Mouse (Mus musculus): ENCODE results near the gene Taf9.

GRCm38 (mm10) chr13:100651439-100652186 lies at the start of gene Taf9:
- TF ChIP-seq POLR2A (IDR thresholded peaks at IDR 0.05; ENCODE audit: control insufficient read depth, low read depth, low read length) (peak; percentile 55; the same call in 1 of the 2 replicates), CTCF (IDR thresholded peaks at IDR 0.05; ENCODE audit: control insufficient read depth, insufficient read depth, insufficient replicate concordance, low read depth, low read length) (no peak)
